Mouse (Mus musculus): Measurements from ENCODE around the gene 4931409K22Rik.
A peak's percentile ranks its signal among the peaks of the same experiment; 100 is the strongest.

Gene 4931409K22Rik

GRCm38 (mm10) chr5:24556709-24557108 lies at the start of gene 4931409K22Rik:
4931409K22Rik (minus strand) TSS chr5:24556809.
- no peak for DNase-seq (ENCODE audit: low read depth, low spot score)

- DNase-seq (ENCODE audit: low read depth, low spot score): no peak
Measured at GRCm38 (mm10) chr5:24605980-24606665, 49.5 kb upstream of the 4931409K22Rik start.

GRCm38 (mm10) chr5:24605321-24605979 lies 48.8 kb upstream of the 4931409K22Rik start:
- DNase-seq (ENCODE audit: low read depth, low spot score): no peak

GRCm38 (mm10) chr5:24604656-24605100 lies 48.1 kb upstream of the 4931409K22Rik start:
- no peak for DNase-seq (ENCODE audit: low read depth, low spot score)

- no peak for DNase-seq (ENCODE audit: low read depth, low spot score)
Measured at GRCm38 (mm10) chr5:24604080-24604655, 47.6 kb upstream of the 4931409K22Rik start.

- no peak for DNase-seq (ENCODE audit: low read depth, low spot score)
Measured at GRCm38 (mm10) chr5:24603431-24604010, 46.9 kb upstream of the 4931409K22Rik start.

- no peak for DNase-seq (ENCODE audit: low read depth, low spot score)
Measured at GRCm38 (mm10) chr5:24602751-24603343, 46.2 kb upstream of the 4931409K22Rik start.

GRCm38 (mm10) chr5:24601911-24602750 lies 45.5 kb upstream of the 4931409K22Rik start:
- DNase-seq (ENCODE audit: low read depth, low spot score): no peak

- DNase-seq (ENCODE audit: low read depth, low spot score): no peak
Measured at GRCm38 (mm10) chr5:24601071-24601835, 44.6 kb upstream of the 4931409K22Rik start.

GRCm38 (mm10) chr5:24600236-24600635 lies 43.6 kb upstream of the 4931409K22Rik start:
- DNase-seq (ENCODE audit: low read depth, low spot score): no peak

- no peak for DNase-seq (ENCODE audit: low read depth, low spot score)
Measured at GRCm38 (mm10) chr5:24599137-24599536, 42.5 kb upstream of the 4931409K22Rik start.

GRCm38 (mm10) chr5:24598570-24599006 lies 42.0 kb upstream of the 4931409K22Rik start:
- peak; percentile 82 for DNase-seq (ENCODE audit: low read depth, low spot score)

GRCm38 (mm10) chr5:24597901-24598569 lies 41.4 kb upstream of the 4931409K22Rik start:
- peak; percentile 24 for DNase-seq (ENCODE audit: low read depth, low spot score)

- DNase-seq (ENCODE audit: low read depth, low spot score): peak; percentile 88
Measured at GRCm38 (mm10) chr5:24597221-24597728, 40.7 kb upstream of the 4931409K22Rik start.

- peak; percentile 51 for DNase-seq (ENCODE audit: low read depth, low spot score)
Measured at GRCm38 (mm10) chr5:24596519-24597171, 40.0 kb upstream of the 4931409K22Rik start.

- no peak for DNase-seq (ENCODE audit: low read depth, low spot score)
Measured at GRCm38 (mm10) chr5:24595786-24596380, 39.3 kb upstream of the 4931409K22Rik start.

GRCm38 (mm10) chr5:24595261-24595660 lies 38.7 kb upstream of the 4931409K22Rik start:
- no peak for DNase-seq (ENCODE audit: low read depth, low spot score)

- DNase-seq (ENCODE audit: low read depth, low spot score): no peak
Measured at GRCm38 (mm10) chr5:24594346-24594745, 37.7 kb upstream of the 4931409K22Rik start.
